8 mouse cellular contexts compared by ENCODE assay signal in genomic region chr7:49558895-49559294, GRCm38 (mm10).
DNase-seq lines count a peak whose midpoint lies in the region; ATAC-seq lines count a peak whose summit lies in the region.

No protein-coding gene starts in this region.

- intact Hi-C loops in gastrocnemius, postnatal 14 days (cut with DNase I; ENCODE audit: low total_unique reads) = loop anchor here (10.0 kb wide), 1 partner anchor 74 kb away; no protein-coding TSS in a partner anchor

- ATAC-seq in hindbrain, embryonic 14.5 days (ENCODE audit: low FRiP score) = peak; percentile 63; the same call in 1 of the 2 replicates

- H3K27ac ChIP-seq in hindbrain, embryonic 14.5 days = no peak overlapping the region
- no peak overlapping the region for H3K27ac ChIP-seq in hindbrain, embryonic 10.5 days

- 82% methylated on average over 5 of the region's 5 CpGs for WGBS in hindbrain, embryonic 14.5 days
- 91% methylated on average over 5 of the region's 5 CpGs for WGBS in hindbrain, embryonic 10.5 days

- H3K9me3 ChIP-seq in hindbrain, embryonic 14.5 days (ENCODE audit: control insufficient read depth, low read length) = no peaks in the 10 kb centered on the region
- no peaks in the 10 kb centered on the region for H3K9me3 ChIP-seq in hindbrain, embryonic 10.5 days

- peaks cover 2% of the 10 kb centered on the region; the same call in 1 of the 2 replicates for H3K36me3 ChIP-seq in hindbrain, embryonic 14.5 days (replicated peaks; ENCODE audit: control insufficient read depth, insufficient read depth)
- peaks cover 66% of the 10 kb centered on the region for H3K36me3 ChIP-seq in hindbrain, embryonic 10.5 days

- H3K27me3 ChIP-seq in hindbrain, embryonic 14.5 days (ENCODE audit: control insufficient read depth, insufficient read depth, low read length) = no peaks in the 10 kb centered on the region
- H3K27me3 ChIP-seq in hindbrain, embryonic 10.5 days (ENCODE audit: insufficient read depth, poor library complexity, severe bottlenecking) = no peaks in the 10 kb centered on the region

- no peak overlapping the region for H3K4me2 ChIP-seq in hindbrain, embryonic 14.5 days (replicated peaks)

- no peak for DNase-seq in hindbrain, embryonic 14.5 days (ENCODE audit: low spot score)
- DNase-seq in hindbrain, embryonic 10.5 days (ENCODE audit: low spot score) = no peak
- DNase-seq in adipocyte (ENCODE audit: low spot score) = peak; percentile 28
- DNase-seq in cerebellum, postnatal 25 days = peak; percentile 55 to 70
- peak; percentile 57 to 62 for DNase-seq in kidney, postnatal 25 days
- no peak for DNase-seq in gastrocnemius, postnatal 14 days
- no peak for DNase-seq in spleen, postnatal 4 days (ENCODE audit: low spot score in 2 of 2)
- no peak for DNase-seq in thymus, postnatal 14 days

- peaks cover 10% of the 10 kb centered on the region; the same call in 1 of the 2 replicates for H3K4me1 ChIP-seq in hindbrain, embryonic 14.5 days (replicated peaks; ENCODE audit: control insufficient read depth, insufficient read depth, low read length)
- H3K4me1 ChIP-seq in hindbrain, embryonic 10.5 days (replicated peaks) = peaks cover under 1% of the 10 kb centered on the region; the same call in 1 of the 2 replicates

- no peak overlapping the region for H3K4me3 ChIP-seq in hindbrain, embryonic 14.5 days (replicated peaks; ENCODE audit: low read length)
- H3K4me3 ChIP-seq in hindbrain, embryonic 10.5 days = no peak overlapping the region

- H3K9ac ChIP-seq in hindbrain, embryonic 14.5 days = no peak overlapping the region

Comparison
In these comparisons a context has a peak if more than half of its experiments do, and no peak if none do; other contexts are left out.
1. DNase-seq: peak in adipocyte (single experiment), cerebellum, postnatal 25 days (2 of 2) and kidney, postnatal 25 days (2 of 2); none in hindbrain, embryonic 14.5 days (single experiment), hindbrain, embryonic 10.5 days (single experiment), gastrocnemius, postnatal 14 days (single experiment), spleen, postnatal 4 days (0 of 2) and thymus, postnatal 14 days (single experiment).